Mouse (Mus musculus): ENCODE data around the gene Trim45.

The Trim45 gene

GRCm38 (mm10) chr3:100921825-100922505, at the start of gene Trim45:
Gene Trim45 (plus strand): TSS chr3:100922202.
- DNase-seq (ENCODE audit: low read depth, low spot score): peak; percentile 100

- DNase-seq (ENCODE audit: low read depth, low spot score): no peak
Measured at GRCm38 (mm10) chr3:100877057-100877456, 44.9 kb upstream of the Trim45 start.

GRCm38 (mm10) chr3:100881403-100881802, 40.6 kb upstream of the Trim45 start:
- no peak for DNase-seq (ENCODE audit: low read depth, low spot score)

- DNase-seq (ENCODE audit: low read depth, low spot score): no peak
Measured at GRCm38 (mm10) chr3:100881843-100882634, 40.0 kb upstream of the Trim45 start.

GRCm38 (mm10) chr3:100889234-100889633, 32.8 kb upstream of the Trim45 start:
- DNase-seq (ENCODE audit: low read depth, low spot score): peak; percentile 86

- no peak for DNase-seq (ENCODE audit: low read depth, low spot score)
Measured at GRCm38 (mm10) chr3:100890406-100890805, 31.6 kb upstream of the Trim45 start.

GRCm38 (mm10) chr3:100892383-100893335, 29.3 kb upstream of the Trim45 start:
- peak; percentile 62 for DNase-seq (ENCODE audit: low read depth, low spot score)

- no peak for DNase-seq (ENCODE audit: low read depth, low spot score)
Measured at GRCm38 (mm10) chr3:100895500-100895899, 26.5 kb upstream of the Trim45 start.

GRCm38 (mm10) chr3:100906128-100906527, 15.9 kb upstream of the Trim45 start:
- DNase-seq (ENCODE audit: low read depth, low spot score): no peak

- DNase-seq (ENCODE audit: low read depth, low spot score): no peak
Measured at GRCm38 (mm10) chr3:100906916-100907315, 15.1 kb upstream of the Trim45 start.

GRCm38 (mm10) chr3:100908594-100908993, 13.4 kb upstream of the Trim45 start:
- DNase-seq (ENCODE audit: low read depth, low spot score): no peak

GRCm38 (mm10) chr3:100910621-100911020, 11.4 kb upstream of the Trim45 start:
- no peak for DNase-seq (ENCODE audit: low read depth, low spot score)

GRCm38 (mm10) chr3:100911026-100911425, 11.0 kb upstream of the Trim45 start:
- DNase-seq (ENCODE audit: low read depth, low spot score): no peak

GRCm38 (mm10) chr3:100911498-100912213, 10.3 kb upstream of the Trim45 start:
- DNase-seq (ENCODE audit: low read depth, low spot score): no peak

- DNase-seq (ENCODE audit: low read depth, low spot score): peak; percentile 86
Measured at GRCm38 (mm10) chr3:100916844-100917243, 5.2 kb upstream of the Trim45 start.

GRCm38 (mm10) chr3:100920611-100921140, 1.3 kb upstream of the Trim45 start:
- DNase-seq (ENCODE audit: low read depth, low spot score): no peak

GRCm38 (mm10) chr3:100922506-100923375, 739 bp downstream of the Trim45 start:
- no peak for DNase-seq (ENCODE audit: low read depth, low spot score)

GRCm38 (mm10) chr3:100924065-100924732, 2.2 kb downstream of the Trim45 start:
- DNase-seq (ENCODE audit: low read depth, low spot score): no peak

- no peak for DNase-seq (ENCODE audit: low read depth, low spot score)
Measured at GRCm38 (mm10) chr3:100925176-100925575, 3.2 kb downstream of the Trim45 start.
